Mouse (Mus musculus) adrenal gland, postnatal 0 days (tissue): Measurements from ENCODE around the gene Gpr89. TPM values are rescaled to one million over a fixed set of nuclear protein-coding genes. Genes with fewer than 3 reads are reported as not detected.

Source experiments
- polyA plus RNA-seq: library from polyadenylated mRNA; unstranded; fragments of >200 nt; fragmentation: Nextera tagmentation; extraction: Ambion mirVana; gene quantifications from 2 replicates; pipeline ENCODE4 v1.2.1, GENCODE M21; 2015

Gene Gpr89
- polyA plus RNA-seq, result 28.3 and 36.6 TPM in 2 replicates

GRCm38 (mm10) chr3:96904851-96905541, at the start of gene Gpr89:
TSS of gene Gpr89 (minus strand) at chr3:96905346.

GRCm38 (mm10) chr3:96925920-96926319, 20.8 kb upstream of the Gpr89 start, which contains the start of gene Gja8:
TSS of gene Gja8 (minus strand) at chr3:96926020.

GRCm38 (mm10) chr3:96904393-96904792, 753 bp downstream of the Gpr89 start, which contains the start of gene Gja5:
TSS of gene Gja5 (plus strand) at chr3:96904693.

GRCm38 (mm10) chr3:96828984-96829383, 76.2 kb downstream of the Gpr89 start, which contains the start of the genes Pdzk1 and Cd160:
TSS of gene Pdzk1 (plus strand) at chr3:96829284.
TSS of gene Cd160 (minus strand) at chr3:96829351.

Other genes starting within 250 kb of the Gpr89 start
- 1.5 and 2.2 TPM in 2 replicates for gene Ankrd35, start 235.2 kb downstream of the Gpr89 start, polyA plus RNA-seq
- 24.3 and 35.9 TPM in 2 replicates for gene Pias3, start 209.0 kb downstream of the Gpr89 start, polyA plus RNA-seq
- 5.5 and 10.6 TPM in 2 replicates for gene Nudt17, start 196.8 kb downstream of the Gpr89 start, polyA plus RNA-seq
- gene Polr3c, start 177.7 kb downstream of the Gpr89 start, polyA plus RNA-seq, result 21.9 and 26.0 TPM in 2 replicates
- 36.9 and 51.1 TPM in 2 replicates for gene Rnf115, start 177.7 kb downstream of the Gpr89 start, polyA plus RNA-seq
- gene Pdzk1, start 76.1 kb downstream of the Gpr89 start, polyA plus RNA-seq, result 1.8 and 2.4 TPM in 2 replicates
- gene Cd160, start 76.0 kb downstream of the Gpr89 start, polyA plus RNA-seq, result 0.06 and 0.15 TPM in 2 replicates
- 1.6 and 1.7 TPM in 2 replicates for gene Gja5, start 653 bp downstream of the Gpr89 start, polyA plus RNA-seq
- 0.02 and 0.03 TPM in 2 replicates for gene Gja8, start 20.7 kb upstream of the Gpr89 start, polyA plus RNA-seq